Mouse (Mus musculus) kidney, embryonic 16.5 days (tissue): ENCODE data around the gene Hspb11. TPM values are rescaled to one million over a fixed set of nuclear protein-coding genes. Genes with fewer than 3 reads are reported as not detected.

Source experiments
- polyA plus RNA-seq: library from polyadenylated mRNA; unstranded; fragments of >200 nt; fragmentation: Nextera tagmentation; extraction: Ambion mirVana; gene quantifications from 2 replicates; pipeline ENCODE4 v1.2.1, GENCODE M21; 2015

Hspb11 gene
- polyA plus RNA-seq, 1 experiment from 2014 or later, result 32.8 TPM

Other genes with a start within 250 kb of the Hspb11 start
- 120 and 121 TPM in 2 replicates for gene Mrpl37, start 186.7 kb upstream of the Hspb11 start, polyA plus RNA-seq
- 13.4 and 14.4 TPM in 2 replicates for gene Cyb5rl, start 186.6 kb upstream of the Hspb11 start, polyA plus RNA-seq
- 0.17 and 0.24 TPM in 2 replicates for gene Cdcp2, start 156.7 kb upstream of the Hspb11 start, polyA plus RNA-seq
- gene Tmem59, start 75.2 kb upstream of the Hspb11 start, polyA plus RNA-seq, result 523 and 557 TPM in 2 replicates
- 22.1 and 29.7 TPM in 2 replicates for gene Tceanc2, start 74.5 kb upstream of the Hspb11 start, polyA plus RNA-seq
- not detected in 2 replicates for gene Ldlrad1, start 44.4 kb upstream of the Hspb11 start, polyA plus RNA-seq
- 96.2 and 108 TPM in 2 replicates for gene Lrrc42, start 61 bp upstream of the Hspb11 start, polyA plus RNA-seq
- gene Dio1, start 53.6 kb downstream of the Hspb11 start, polyA plus RNA-seq, result 0.47 and 0.68 TPM in 2 replicates
- 54.7 and 57.3 TPM in 2 replicates for gene Yipf1, start 60.8 kb downstream of the Hspb11 start, polyA plus RNA-seq
- 36.5 and 39.7 TPM in 2 replicates for gene Ndc1, start 114.2 kb downstream of the Hspb11 start, polyA plus RNA-seq
- 4.6 and 5.1 TPM in 2 replicates for gene Glis1, start 181.0 kb downstream of the Hspb11 start, polyA plus RNA-seq